Mouse (Mus musculus): ENCODE measurements around the gene Arih2. TPM values are rescaled to one million over a fixed set of nuclear protein-coding genes. Genes with fewer than 3 reads are reported as not detected.
A peak's percentile ranks its signal among the peaks of the same experiment; 100 is the strongest.

The Arih2 gene
- polyA plus RNA-seq, 1 experiment, result 53.7 TPM

GRCm38 (mm10) chr9:108569381-108570206, 79.6 kb downstream of the Arih2 start, which contains the start of gene Dalrd3:
TSS of gene Dalrd3 (plus strand) at chr9:108569886.
- no peak within 1 kb of the TSS for H3K27ac ChIP-seq (ENCODE audit: insufficient read depth, low read length)
- peak; percentile 88 to 94 for DNase-seq
- TF ChIP-seq POLR2A (IDR thresholded peaks at IDR 0.05; ENCODE audit: borderline replicate concordance, insufficient read depth, low read length), result peak; percentile 33; the same call in 1 of the 2 replicates
- TF ChIP-seq CTCF (IDR thresholded peaks at IDR 0.05; ENCODE audit: borderline replicate concordance, insufficient read depth, low read depth, low read length), result no peak
- peaks cover 8% of the 10 kb centered on the region for H3K4me1 ChIP-seq (ENCODE audit: control insufficient read depth, insufficient read depth, low read length)
- H3K4me3 ChIP-seq (replicated peaks; ENCODE audit: insufficient read depth, low read depth, low read length), result peak within 1 kb of the TSS; percentile 66
- no peaks in the 10 kb centered on the region for H3K27me3 ChIP-seq (ENCODE audit: control insufficient read depth, insufficient read depth, low read length)
- WGBS, result 5% methylated on average over 42 of the region's 42 CpGs

- TF ChIP-seq POLR2A (IDR thresholded peaks at IDR 0.05; ENCODE audit: borderline replicate concordance, insufficient read depth, low read length) (no peak), CTCF (IDR thresholded peaks at IDR 0.05; ENCODE audit: borderline replicate concordance, insufficient read depth, low read depth, low read length) (no peak)
- Histone ChIP-seq H3K27ac (ENCODE audit: insufficient read depth, low read length) (no peak overlapping the region), H3K4me1 (ENCODE audit: control insufficient read depth, insufficient read depth, low read length) (peaks cover 8% of the 10 kb centered on the region), H3K4me3 (replicated peaks; ENCODE audit: insufficient read depth, low read depth, low read length) (no peak overlapping the region), H3K27me3 (ENCODE audit: control insufficient read depth, insufficient read depth, low read length) (no peaks in the 10 kb centered on the region)
- 81% methylated on average over 17 of the region's 17 CpGs for WGBS
- DNase-seq, result no peak
Observed at GRCm38 (mm10) chr9:108568511-108568921, 80.7 kb downstream of the Arih2 start.

- no peak for DNase-seq
- Histone ChIP-seq H3K27ac (ENCODE audit: insufficient read depth, low read length) (peak overlapping the region; percentile 57; the same call in 1 of the 2 replicates), H3K27me3 (ENCODE audit: control insufficient read depth, insufficient read depth, low read length) (no peaks in the 10 kb centered on the region), H3K4me3 (replicated peaks; ENCODE audit: insufficient read depth, low read depth, low read length) (peak overlapping the region; percentile 92), H3K4me1 (ENCODE audit: control insufficient read depth, insufficient read depth, low read length) (peaks cover 8% of the 10 kb centered on the region)
- no peak for TF ChIP-seq POLR2A (IDR thresholded peaks at IDR 0.05; ENCODE audit: borderline replicate concordance, insufficient read depth, low read length)
- TF ChIP-seq CTCF (IDR thresholded peaks at IDR 0.05; ENCODE audit: borderline replicate concordance, insufficient read depth, low read depth, low read length), result no peak
- 14% methylated on average over 18 of the region's 18 CpGs for WGBS
Observed at GRCm38 (mm10) chr9:108567931-108568419, 81.2 kb downstream of the Arih2 start.

- TF ChIP-seq CTCF (IDR thresholded peaks at IDR 0.05; ENCODE audit: borderline replicate concordance, insufficient read depth, low read depth, low read length) (peak; percentile 91), POLR2A (IDR thresholded peaks at IDR 0.05; ENCODE audit: borderline replicate concordance, insufficient read depth, low read length) (peak; percentile 97)
- Histone ChIP-seq H3K4me1 (ENCODE audit: control insufficient read depth, insufficient read depth, low read length) (peaks cover 8% of the 10 kb centered on the region), H3K27me3 (ENCODE audit: control insufficient read depth, insufficient read depth, low read length) (no peaks in the 10 kb centered on the region), H3K4me3 (replicated peaks; ENCODE audit: insufficient read depth, low read depth, low read length) (peak within 1 kb of the TSS; percentile 92), H3K27ac (ENCODE audit: insufficient read depth, low read length) (peak within 1 kb of the TSS; percentile 78)
- DNase-seq, result peak; percentile 96 to 98
- WGBS, result under 1% methylated on average over 73 of the region's 73 CpGs
Observed at GRCm38 (mm10) chr9:108566815-108567776, 82.1 kb downstream of the Arih2 start, which contains the start of gene Ndufaf3. TSS of gene Ndufaf3 (minus strand) at chr9:108567434.

GRCm38 (mm10) chr9:108565881-108566814, 83.0 kb downstream of the Arih2 start:
- DNase-seq, result no peak
- TF ChIP-seq POLR2A (IDR thresholded peaks at IDR 0.05; ENCODE audit: borderline replicate concordance, insufficient read depth, low read length) (no peak), CTCF (IDR thresholded peaks at IDR 0.05; ENCODE audit: borderline replicate concordance, insufficient read depth, low read depth, low read length) (no peak)
- H3K27me3 ChIP-seq (ENCODE audit: control insufficient read depth, insufficient read depth, low read length), result no peaks in the 10 kb centered on the region
- peak overlapping the region; percentile 34 for H3K27ac ChIP-seq (ENCODE audit: insufficient read depth, low read length)
- H3K4me1 ChIP-seq (ENCODE audit: control insufficient read depth, insufficient read depth, low read length), result peaks cover 10% of the 10 kb centered on the region
- WGBS, result 10% methylated on average over 35 of the region's 35 CpGs
- H3K4me3 ChIP-seq (replicated peaks; ENCODE audit: insufficient read depth, low read depth, low read length), result peak overlapping the region; percentile 92

GRCm38 (mm10) chr9:108564131-108564530, 85.1 kb downstream of the Arih2 start:
- no peak for TF ChIP-seq CTCF (IDR thresholded peaks at IDR 0.05; ENCODE audit: borderline replicate concordance, insufficient read depth, low read depth, low read length)
- TF ChIP-seq POLR2A (IDR thresholded peaks at IDR 0.05; ENCODE audit: borderline replicate concordance, insufficient read depth, low read length), result no peak
- Histone ChIP-seq H3K4me3 (replicated peaks; ENCODE audit: insufficient read depth, low read depth, low read length) (no peak overlapping the region), H3K27ac (ENCODE audit: insufficient read depth, low read length) (no peak overlapping the region), H3K27me3 (ENCODE audit: control insufficient read depth, insufficient read depth, low read length) (no peaks in the 10 kb centered on the region), H3K4me1 (ENCODE audit: control insufficient read depth, insufficient read depth, low read length) (peaks cover 10% of the 10 kb centered on the region)
- WGBS, result 79% methylated on average over 7 of the region's 7 CpGs
- no peak for DNase-seq

Measured in cerebellum, adult 2 months (tissue).